Mouse (Mus musculus): ENCODE results near the gene Lsm14a.

DNA sequence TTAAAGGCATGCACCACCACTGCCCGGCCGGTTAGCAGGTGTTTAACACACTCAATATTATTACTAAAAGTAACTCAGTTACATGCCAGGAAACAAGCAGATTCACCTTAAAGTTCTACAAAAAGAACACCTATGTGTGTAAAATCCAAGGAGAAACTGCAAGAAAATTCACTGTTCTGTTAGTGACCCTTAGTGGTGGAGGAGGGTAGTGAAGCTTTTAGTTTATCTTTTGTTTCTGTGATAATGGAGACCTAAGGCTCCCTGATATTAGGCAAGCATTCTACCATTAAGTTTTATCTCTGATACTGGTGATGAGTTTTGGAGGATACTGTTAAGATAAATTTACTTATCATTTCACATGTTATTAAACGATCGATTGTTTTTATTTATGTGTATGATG, 37.5 kb downstream of the Lsm14a start:
- TF ChIP-seq CTCF (conservative IDR thresholded peaks at IDR 0.05; ENCODE audit: insufficient read depth, insufficient read length, low read depth, low read length) (0 out of 2 replicates have a peak, but pooled peaks have one; percentile 19), POLR2A (IDR thresholded peaks at IDR 0.05; ENCODE audit: low read depth, low read length) (no peak)
